Mouse (Mus musculus): ENCODE measurements at regions not wholly inside any gene's neighbourhood (a gene's known extent, or its start where the extent isn't known, plus 50 kb on each side); places are given as distances from the start of the nearest gene placed in this dataset.
A peak's percentile ranks its signal among the peaks of the same experiment; 100 is the strongest.
"Not testable (repeated sequence)": the region's sequence is repeated elsewhere in the genome, so short reads cannot be mapped to it uniquely, and the experiment has no call there.

DNA sequence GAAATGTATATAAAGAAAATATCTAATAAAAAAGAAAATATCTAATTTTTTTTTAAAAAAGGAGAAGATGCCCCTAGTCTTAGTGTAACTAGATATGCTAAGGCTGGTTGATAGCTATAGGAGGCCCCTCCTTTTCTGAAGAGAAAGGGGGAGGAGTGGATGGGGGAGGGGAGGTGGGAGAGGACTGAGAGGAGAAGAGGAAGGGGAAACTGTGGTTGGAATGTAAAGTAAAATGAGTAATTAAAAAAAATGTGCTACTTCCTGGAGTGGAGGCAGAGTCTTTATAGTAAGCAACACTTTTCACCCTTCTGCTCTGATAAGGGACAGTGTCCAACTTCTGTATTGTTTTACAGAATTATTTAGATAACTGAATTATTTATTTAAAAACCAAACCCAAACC, 513.6 kb upstream of the Fam160b2 start:
- no peak for DNase-seq (ENCODE audit: low spot score in 2 of 2)

DNA sequence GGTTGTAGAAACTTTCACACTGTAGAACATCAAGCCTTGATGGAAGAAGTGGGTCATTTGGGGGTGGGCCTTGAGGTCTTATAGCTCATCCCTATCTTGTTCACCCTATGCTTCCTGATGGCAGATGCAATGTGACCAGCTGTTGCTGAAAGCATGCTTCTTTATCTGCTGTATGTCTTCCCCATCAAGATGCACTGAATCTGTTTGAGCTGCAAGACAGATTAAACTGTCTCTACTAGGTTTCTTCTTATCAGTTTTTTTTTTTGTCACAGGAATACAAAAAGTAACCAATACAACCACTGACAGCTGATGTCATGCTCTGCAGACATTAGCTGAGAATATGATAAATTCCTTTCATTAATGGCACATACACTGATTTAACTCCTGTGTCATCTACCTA, 505.0 kb upstream of the Fam160b2 start:
- no peak for DNase-seq (ENCODE audit: low spot score in 2 of 2)

DNA sequence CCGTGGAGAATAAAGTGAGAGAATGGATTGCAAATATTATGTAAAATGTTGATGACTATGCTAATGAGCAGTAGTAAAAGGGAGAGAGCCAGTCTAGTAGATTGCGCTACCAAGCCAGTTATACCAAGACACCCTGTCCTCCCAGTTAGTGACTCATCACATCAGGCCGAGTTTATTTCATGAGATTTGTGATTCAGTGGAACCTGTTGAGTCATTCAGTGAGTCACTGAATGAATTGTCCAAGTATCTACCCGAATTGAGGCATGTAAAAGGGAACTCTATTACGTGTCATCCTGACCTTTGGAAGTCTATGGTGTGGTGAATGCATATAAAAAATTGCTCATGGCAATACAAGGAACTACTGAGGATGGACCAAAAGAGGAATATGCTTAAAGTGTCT, 504.3 kb upstream of the Fam160b2 start:
- DNase-seq (ENCODE audit: low spot score in 2 of 2): no peak

DNA sequence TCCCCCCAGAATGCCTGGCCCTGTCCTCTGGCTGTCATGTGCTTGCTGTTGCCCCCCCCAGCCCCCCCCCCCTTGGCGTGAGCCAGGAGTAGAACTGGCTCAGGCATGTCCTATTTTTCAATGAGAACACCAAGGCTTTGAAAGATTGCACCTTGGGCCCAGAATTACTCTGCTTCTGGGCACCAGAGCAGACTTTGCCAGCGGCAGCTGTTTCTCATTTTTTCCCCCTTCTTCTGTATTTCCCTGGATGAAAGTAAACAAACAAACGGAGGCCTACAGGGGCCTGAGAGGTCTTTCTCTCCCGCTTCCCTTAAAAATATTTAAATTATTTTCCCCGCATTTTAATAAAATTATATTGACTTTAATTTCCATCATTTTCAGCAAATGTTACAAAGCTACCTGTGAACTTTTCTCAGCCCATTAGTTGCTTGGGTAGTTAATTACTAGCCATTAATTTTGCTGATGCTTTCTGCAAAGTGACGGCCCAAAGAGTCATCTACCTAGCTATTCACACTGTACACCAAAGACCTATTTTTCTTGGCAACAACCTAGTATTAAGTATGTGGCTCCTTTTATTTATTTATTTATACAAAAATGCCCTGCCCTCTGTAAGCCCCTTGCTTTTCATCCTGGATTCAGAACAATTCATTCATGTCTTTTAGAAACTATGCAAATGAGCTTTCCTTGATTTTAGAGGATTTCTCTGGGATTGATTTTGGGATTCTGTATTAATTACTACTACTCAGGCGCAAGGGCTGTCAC, 496.2 kb upstream of the Fam160b2 start:
- no peak for DNase-seq (ENCODE audit: low spot score in 2 of 2)

DNA sequence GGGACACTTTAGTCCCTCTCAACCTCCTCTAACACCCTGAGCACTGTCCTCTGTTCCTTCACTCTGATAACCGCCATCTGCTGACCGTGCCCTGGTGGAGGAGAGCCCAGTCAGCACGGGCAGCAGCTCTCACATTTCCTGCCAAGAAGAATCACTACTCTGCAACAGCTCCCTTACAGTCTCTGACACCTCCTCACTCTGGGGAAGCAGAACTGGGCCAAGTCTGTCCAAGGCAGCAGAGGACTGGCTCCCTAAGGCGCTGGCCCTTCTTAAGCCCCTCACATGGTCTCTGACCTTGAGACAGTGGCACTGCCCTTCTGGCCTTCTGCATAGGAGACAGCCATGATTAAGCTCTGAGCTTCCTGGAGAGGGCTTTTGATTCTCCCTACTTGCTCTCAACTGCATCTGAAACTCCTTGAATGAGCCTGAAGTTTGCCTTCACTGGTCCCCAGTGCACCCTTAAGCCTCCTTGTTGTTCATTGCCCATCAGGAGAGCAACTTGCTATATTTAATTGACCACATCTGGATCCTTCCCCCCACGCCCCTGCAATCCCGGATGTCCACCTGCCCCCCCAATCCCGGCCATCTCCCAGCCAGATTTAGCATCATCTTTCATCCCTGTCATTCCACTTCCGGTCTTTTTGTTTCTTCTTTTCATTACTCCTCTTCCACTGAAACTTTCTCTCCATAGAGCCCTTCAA, 493.1 kb upstream of the Fam160b2 start:
- peak in 1 of 2 experiments; percentile 8 for DNase-seq (ENCODE audit: low spot score in 2 of 2)

DNA sequence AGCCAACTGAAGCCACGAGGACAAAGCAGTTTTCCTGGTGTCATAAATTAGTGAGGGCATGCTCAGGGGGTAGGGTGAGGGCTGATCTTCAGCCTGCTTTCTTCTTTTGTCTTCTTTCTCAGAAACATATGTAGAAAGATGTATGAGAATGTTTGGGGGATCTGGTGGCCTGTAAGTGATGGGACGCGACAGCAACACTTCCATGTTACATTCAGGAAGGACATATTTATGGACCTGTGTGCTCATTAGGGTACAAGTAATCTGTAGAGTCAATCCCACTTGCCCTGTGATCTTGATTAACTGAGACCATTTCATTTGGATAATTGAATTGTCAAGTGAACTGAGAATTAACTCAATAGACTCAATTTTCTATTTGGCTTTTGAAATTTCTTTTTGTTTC, 486.1 kb upstream of the Fam160b2 start:
- DNase-seq (ENCODE audit: low spot score in 2 of 2): no peak

DNA sequence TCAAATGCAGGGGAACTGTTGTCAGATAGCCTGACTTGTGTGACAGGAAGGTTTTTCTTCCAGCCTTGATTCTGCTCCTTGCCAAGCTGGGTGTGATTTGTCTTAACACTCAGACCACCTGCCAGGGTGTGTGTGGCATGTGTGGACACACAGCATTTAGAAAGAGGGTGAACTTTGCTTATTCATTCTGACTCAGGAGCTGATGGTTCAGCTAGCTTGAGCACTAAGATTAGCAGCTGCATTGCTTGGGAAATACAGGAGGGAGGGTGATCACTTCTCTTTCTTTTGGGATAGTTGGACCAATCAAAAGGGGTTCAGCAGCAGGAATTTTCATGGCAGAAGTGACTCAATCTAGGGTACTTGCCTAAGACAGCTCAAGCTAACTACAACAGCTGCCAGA, 482.7 kb upstream of the Fam160b2 start:
- DNase-seq (ENCODE audit: low spot score in 2 of 2): no peak

DNA sequence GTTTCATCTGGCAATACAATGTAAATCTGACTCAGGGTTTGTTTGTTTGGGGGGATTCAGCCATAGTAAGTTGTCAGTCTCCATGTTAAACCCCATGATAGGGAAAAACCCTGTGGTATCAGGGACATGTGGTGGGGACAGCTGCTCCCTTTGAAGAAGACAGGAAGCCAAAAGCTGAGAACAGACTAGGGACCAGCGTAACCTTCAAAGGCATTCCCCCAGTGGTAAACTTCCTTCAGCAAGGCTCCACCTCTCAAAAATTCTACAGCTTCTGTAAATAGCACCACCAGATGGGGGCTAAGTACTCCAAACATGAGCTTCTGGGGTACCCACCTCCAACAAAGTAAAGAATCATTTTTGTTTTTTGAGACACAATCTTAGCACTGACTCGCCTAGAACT, 476.0 kb upstream of the Fam160b2 start:
- DNase-seq (ENCODE audit: low spot score in 2 of 2): no peak

DNA sequence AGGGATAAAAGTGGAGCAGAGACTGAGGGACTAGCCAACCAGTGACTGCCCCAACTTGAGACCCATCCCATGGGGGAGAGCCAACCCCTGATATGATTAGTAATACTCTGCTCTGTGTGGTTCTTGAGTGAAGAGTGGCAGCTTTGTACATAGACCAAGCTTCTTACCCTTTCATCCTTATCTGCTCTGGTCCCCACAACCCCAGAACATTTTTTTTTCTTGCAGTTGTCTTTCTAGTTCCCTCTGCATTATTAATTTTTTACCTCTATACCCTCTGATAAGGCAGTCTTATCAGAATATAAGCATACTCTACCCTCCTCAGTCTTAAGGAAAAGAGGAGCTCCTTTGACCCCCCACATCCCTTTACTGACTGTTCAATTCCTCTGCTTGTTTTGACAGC, 474.4 kb upstream of the Fam160b2 start:
- no peak for DNase-seq (ENCODE audit: low spot score in 2 of 2)

DNA sequence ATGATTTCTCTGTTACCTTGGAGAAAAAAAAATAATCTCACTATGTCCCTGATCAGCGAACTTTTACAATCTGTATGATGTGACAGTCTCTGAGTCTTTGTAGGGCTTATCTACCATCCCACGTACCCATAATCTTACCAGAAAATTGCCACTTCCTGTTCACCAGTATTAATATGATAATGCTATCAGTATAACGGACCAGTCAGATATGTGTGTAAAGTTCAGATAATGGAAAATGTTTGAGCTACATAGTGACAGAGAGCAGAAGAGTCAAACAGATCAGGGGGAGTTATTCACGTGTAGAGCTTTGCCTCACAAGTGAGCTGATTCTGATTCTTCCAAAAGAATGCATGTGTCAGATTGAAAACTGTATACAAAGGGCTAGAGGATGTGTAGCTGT, 466.0 kb upstream of the Fam160b2 start:
- DNase-seq (ENCODE audit: low spot score in 2 of 2): no peak

DNA sequence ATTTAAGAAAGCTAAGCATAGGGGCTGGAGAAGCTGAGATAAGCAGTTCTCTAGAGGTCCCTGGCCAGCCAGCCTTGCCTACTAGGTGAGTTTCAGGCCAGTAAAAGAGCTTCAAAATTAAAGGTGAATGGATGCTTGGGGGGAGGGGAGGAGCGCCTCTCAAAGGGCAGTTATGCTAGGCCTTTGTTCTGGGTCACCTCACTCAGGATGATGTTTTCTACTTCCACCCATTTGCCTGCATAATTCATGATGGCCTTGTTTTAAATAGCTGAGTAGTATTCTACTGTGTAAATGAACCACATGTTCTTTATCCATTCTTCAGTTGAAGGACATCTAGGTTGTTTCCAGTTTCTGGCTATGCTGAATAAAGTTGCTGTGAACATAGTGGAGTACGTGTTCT, 457.0 kb upstream of the Fam160b2 start:
- no peak for DNase-seq (ENCODE audit: low spot score in 2 of 2)

DNA sequence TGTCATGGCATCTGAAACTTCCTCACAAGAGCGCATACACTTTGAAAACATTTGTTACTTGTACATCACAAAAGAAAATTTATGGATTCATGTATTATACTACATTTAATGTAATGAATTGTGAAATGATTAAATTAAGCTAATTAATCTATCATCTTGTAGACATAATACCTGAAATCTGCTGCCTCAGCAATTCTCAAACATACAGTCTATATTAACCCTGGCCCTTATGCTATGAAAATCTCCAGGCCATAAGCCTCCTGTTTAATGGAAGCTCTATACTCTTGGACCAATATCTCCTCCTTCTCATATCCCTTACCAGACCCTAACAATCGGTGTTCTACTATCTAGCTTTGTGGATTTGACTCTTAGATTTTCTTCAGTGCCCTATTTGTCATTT, 455.8 kb upstream of the Fam160b2 start:
- DNase-seq (ENCODE audit: low spot score in 2 of 2): no peak

DNA sequence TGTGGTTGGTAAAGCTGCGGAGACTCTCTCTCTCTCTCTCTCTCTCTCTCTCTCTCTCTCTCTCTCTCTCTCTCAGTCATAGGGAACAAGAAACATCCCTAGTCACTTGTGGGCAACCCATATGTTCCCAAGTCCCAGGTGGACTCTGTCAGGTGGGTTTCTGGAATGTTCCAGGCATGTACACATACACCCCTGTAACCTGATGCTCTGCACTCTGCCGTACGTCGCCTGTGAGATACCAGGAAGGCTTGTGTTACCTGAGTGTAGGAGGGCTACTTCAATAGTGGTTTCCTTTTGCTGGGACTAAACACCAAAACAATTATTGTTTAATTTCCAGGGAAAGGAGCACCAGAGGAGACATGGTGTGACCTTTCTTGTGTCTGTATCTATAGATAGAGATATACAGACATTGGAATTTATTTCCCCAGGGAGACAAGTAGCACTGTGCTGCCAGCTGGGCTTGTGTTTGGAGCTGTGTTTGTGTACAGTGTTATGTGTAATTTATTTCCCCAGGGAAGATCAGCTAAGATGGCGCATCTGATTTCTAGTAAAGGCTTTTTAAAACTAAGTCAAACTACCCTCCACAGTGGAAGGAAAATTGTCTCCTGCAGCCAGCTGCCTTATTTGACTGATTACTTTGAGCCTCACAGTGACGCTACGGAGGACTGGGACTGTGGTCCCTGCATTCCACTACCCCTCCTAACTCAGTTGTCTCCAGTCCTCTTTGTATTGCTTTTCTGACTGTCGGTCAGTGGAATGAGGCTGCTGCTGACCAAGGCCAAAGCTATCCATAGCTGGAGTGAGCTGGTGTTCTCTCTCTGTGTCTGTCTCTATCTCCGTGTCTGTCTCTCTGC, 454.4 kb upstream of the Fam160b2 start:
- DNase-seq (ENCODE audit: low spot score in 2 of 2): no peak

DNA sequence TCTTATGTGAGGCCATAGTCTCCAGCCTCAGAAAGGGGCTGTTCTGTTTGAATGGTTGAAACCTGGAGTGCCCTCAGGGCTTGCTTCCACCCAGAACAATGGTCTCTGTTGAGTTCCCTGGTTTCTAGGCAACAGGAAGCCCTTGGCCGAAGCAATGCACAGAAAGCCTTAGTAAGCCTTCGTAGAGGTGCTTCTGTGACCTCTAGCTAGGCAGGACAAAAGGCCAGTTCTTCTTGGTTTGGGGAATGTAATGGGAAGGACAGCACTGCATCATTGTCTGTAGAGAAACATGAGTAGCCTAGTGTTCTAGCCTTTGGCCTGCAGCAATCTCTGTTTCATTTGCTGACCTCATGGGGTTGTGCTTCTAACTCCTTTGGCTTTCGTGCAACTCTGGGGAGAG, 447.5 kb upstream of the Fam160b2 start:
- no peak for DNase-seq (ENCODE audit: low spot score in 2 of 2)

DNA sequence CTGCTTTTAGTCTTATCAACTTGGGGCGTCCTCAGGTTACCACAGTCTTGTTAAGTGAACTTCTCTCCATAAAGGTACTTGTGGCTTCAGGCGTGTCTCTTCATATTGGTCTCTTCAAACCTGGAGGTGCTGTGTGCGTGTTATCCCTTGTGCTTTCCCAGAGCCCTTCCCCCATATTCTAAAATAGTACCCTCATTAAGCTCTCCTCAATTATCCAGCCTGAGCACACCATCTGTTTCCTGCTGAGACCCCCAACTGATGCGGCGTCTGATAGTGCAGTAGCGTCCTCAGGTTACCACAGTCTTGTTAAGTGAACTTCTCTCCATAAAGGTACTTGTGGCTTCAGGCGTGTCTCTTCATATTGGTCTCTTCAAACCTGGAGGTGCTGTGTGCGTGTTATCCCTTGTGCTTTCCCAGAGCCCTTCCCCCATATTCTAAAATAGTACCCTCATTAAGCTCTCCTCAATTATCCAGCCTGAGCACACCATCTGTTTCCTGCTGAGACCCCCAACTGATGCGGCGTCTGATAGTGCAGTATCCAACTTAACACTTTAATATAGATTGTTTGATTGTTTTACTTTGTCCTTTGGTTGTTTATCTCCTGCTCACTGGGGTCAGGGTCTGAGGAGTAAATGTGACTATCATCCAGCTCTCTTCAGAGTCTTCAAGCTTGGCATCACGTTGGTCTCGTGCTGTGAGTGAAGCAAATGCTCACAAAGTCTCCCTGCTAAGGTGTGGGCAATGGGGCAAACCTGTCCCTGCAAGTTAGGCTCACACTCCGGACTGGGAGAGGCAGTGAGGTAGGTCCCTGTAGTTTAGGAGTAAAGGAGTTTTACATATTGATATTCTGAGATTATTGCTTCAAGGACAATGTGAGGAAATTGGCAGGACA, 444.5 kb upstream of the Fam160b2 start:
- not testable (repeated sequence) for DNase-seq (ENCODE audit: low spot score in 2 of 2)

DNA sequence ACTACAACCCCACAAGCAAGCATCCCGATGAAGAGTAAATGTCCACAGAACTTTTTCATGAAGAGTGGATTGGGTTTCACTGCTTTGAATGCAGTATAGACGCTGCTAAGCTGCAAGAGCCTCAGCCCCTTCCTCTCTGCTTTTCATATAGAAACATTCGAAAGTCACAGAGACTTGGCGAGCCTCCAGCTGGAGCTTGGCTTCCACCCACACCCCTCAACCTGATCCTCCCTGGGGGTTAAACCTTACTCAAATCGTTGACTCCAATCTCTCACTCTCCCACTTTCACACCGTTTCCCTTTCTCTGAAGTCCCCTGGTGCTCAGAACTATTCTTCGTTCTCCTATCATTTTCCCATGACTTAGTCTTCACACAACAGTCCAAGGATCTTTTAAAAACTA, 437.0 kb upstream of the Fam160b2 start:
- DNase-seq (ENCODE audit: low spot score in 2 of 2): no peak

DNA sequence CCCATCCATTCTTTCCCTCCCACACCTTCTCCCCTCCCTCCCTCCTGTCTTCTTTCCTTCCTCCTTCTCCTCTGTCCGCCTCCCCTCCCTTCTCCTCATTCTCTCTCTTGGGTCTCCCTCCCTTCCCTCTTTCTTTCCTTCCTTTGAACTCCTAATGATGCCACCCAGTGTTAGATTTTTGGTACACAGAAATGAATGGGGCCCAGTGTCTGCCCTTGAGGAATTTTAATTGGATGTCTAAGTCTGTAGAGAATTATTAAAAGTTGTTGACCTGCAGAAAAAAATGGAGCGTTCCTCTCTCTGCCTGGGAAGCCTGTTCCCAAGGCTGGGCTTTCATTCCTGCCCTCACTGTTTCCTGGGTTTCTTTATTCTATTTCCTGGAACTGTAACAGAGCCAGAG, 434.0 kb upstream of the Fam160b2 start:
- no peak for DNase-seq (ENCODE audit: low spot score in 2 of 2)

DNA sequence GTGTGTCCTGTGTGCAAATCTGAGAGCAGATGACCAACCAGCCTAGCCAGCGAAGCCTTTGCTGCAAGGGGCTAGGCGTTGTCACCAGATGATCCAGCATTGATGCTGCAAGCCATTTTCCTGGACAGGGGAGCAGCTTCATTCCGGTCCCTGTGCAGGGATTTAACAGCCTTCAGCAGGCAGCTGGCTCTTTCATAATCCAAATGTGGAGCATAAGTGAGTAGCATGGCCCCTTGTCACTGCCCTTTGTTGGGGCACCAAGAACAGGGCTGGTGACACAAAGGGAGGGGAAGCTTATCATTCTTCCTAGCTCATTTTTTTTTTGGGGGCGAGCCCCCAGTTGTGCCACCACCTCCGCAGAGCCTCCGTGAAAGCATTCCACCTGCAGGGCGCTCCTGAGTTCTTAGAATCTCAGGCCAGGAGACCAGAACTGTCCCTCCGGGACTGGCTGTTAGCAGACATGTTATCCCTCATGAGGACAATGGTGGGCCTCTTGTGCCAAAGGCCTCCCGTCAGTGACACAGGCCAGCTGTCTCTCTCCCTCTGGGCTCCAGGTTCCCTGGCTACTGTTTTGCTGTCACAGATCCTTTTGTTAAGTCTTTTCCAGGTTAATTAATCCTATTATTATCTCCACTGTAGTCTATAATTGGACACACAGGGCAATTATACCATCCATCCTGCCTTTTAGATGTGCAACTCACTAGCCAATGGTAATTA, 430.7 kb upstream of the Fam160b2 start:
- DNase-seq (ENCODE audit: low spot score in 2 of 2): no peak

All from frontal cortex, postnatal 14 days (tissue).